Mouse (Mus musculus) forelimb bud, embryonic 11.5 days (tissue): Measurements from ENCODE around the gene Dennd1c.
"Not testable (repeated sequence)": the region's sequence is repeated elsewhere in the genome, so short reads cannot be mapped to it uniquely, and the experiment has no call there.

Experiments used
- DNase-seq: peaks from one replicate; pipeline ENCODE4 v3.0.0-alpha.2; 2012; ENCODE audit warnings: low read depth, low spot score

Gene Dennd1c

DNA sequence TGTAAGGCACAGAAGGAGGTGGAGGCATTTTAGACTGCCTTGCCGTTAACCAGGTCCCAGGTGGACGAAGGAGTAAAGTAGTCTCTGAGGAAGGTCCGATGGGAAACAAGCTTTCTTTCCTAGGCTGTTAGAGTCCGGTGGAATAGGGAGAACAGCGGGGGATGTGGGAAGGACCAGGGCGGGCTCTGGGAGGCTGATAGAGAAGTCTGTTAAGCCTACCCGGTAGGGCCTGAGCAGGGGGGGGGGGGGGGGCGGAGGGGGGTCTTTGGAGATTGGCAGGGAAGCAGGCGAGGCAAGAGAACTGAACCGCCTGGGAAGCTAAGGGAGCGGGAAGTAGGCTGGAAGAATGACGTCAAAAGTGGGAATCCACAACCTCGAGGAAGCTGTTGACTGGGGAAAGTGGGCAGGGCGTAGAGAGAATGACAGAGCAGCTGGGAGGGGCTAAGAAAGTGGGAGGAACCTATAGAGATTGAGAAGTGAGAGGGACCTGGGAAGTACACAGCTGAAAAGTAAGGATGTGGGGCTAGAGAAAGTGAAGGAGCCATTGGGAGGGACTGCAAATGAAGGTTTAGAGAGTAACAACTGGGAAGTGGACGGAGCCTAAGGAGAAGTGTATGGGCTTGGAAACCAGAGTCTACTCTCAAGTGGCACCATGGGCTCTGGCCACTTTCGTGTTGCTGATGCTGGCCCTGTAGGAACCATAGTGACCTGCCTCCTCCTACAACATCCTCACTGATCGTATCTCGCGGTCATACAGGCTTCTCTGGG lies 17.7 kb upstream of the Dennd1c start:
- peak; percentile 21 for DNase-seq

DNA sequence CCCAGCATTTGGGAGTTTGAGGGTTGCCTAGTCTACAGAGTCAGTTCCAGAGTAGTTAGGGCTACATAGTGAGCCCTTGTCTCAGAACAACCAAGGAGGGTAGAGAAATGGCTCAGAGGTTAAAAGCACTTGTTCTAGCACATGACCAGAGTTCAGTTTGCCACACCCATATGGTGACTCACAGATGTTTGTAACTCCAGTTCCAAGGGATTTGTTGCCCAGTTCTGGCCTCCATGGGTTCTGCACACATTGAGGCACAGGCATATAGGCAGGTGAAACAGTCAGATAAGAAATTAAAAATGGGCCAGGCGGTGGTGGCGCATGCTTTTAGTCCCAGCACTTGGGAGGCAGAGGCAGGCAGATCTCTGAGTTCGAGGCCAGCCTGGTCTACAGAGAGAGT lies 15.9 kb upstream of the Dennd1c start:
- no peak for DNase-seq

DNA sequence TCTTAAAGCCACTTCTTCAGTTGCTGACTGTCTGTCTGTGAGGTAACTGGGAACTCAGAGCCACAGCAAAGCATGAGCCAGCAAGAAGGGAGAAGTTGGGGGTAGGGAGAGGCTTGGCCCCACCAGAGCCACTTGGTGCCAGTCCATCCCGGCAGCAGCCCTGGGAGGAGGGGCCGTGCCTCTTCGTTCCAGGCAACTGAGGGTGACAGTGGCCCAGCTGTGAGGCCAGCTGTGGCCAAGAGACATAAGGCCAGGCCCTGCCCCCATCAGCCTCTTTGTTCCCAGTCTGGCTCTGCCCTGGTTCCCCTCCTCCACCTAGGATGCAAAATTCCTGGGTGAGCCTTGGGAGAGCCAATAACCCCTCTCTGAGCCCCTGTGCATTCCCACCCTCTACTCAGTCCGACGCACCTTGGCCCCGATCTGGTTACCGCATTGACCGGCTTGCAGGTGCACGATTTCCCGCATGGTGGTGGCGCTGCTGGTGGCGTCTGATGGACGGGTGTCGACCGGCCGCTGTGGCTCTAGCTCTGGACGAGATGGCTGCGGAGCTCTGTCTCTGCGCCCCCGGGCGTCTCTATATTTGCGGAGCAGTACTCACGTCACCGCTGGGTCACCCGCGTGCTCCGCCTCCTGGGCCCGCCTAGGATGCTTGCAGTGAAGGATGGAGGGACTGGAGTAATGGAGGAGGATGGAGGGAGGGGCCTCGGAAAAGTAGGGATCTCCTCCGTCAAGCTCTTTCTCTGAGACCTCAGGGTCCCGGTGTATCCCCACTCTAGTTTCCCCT lies 8.9 kb upstream of the Dennd1c start, which contains the start of gene Tubb4a:
Gene Tubb4a, minus strand, starts transcription at position 734 of the 784 bp plus-strand sequence.
- peak; percentile 16 for DNase-seq

DNA sequence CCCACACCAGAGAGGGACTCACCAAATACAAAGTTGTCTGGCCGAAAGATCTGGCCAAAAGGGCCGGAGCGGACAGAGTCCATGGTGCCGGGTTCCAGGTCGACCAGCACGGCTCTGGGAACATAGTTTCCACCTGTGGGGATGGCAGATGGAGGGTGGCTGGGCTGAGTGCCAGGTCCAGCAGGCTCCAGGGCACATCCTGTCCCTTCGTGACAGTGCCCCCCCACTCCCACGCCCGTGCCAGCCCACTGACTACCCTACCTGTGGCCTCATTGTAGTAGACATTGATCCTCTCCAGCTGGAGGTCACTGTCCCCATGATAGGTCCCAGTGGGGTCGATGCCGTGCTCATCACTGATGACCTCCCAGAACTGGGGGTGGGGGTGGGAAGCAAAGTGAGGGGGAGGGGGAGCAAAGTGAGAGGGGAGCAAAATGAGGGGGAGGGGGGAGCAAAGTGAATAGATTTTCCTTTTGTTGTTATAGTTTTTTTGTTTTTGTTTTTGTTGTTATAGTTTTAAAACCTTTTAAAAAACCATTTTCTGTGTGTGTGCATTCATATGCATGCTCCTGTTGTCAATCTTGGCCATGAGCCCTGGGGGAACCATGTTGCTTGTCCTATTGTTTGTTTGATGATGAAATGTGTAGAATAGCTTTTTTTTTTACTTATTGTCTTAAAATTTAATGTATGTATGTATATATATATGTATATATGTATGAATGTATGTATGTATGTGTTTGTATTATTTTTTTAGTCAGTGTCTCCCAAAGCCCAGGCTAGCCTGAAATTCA lies 7.8 kb upstream of the Dennd1c start:
- no peak for DNase-seq

DNA sequence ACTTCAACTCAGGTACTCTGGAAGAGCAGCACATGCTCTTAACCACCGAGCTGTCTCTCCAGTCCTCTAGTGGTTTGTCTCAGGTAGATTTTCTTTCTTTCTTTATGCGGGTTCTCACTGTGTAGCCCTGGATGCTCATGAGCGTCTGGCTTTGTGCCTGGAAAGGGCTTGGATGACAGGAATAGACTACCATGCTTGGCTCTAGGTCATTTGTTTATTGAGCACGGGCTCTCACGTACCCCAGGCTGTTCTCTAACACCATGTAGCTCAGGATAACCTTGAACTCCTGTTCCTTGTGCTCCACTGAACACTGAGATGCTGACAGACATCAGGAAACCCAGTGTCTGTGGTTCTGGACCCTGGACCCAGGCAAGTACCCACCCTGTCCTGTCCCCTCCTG lies 4.2 kb upstream of the Dennd1c start:
- DNase-seq, result no peak

DNA sequence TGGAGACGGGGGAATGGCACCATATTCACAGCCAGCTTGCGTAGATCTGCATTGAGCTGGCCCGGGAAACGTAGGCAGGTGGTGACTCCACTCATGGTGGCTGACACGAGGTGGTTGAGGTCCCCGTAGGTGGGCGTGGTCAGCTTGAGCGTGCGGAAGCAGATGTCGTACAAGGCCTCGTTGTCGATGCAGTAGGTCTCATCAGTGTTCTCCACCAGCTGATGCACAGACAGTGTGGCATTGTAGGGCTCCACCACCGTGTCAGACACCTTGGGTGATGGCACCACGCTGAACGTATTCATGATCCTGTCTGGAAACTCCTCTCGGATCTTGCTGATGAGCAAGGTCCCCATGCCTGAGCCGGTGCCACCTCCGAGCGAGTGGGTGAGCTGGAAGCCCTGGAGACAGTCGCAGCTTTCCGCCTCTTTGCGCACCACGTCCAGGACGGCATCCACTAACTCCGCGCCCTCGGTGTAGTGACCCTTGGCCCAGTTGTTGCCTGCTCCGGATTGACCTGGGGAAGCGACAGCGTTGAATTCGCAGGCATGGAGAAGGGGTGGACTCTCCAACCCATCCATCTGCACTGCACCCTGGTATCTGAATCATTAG lies 3.0 kb upstream of the Dennd1c start:
- no peak for DNase-seq

DNA sequence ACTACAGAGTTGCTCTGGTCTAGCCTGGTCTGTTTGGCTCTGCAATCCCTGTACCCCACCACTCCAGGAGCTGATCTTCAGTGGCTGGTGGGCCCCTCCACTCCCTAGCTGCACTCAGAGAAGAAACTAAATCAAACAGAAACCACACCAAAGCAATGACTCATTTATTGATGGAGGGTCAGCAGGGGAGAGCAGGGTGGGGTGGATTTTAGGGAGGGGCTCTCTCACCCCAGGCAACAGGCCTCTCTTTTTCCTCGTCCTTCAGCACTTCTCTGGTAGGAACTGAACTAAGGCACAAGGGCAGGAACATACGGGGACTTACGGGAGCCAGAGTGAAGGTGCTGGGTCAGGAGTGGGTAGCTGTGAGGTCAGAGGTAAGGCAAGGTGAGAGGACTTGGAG lies 1.6 kb upstream of the Dennd1c start:
- no peak for DNase-seq

DNA sequence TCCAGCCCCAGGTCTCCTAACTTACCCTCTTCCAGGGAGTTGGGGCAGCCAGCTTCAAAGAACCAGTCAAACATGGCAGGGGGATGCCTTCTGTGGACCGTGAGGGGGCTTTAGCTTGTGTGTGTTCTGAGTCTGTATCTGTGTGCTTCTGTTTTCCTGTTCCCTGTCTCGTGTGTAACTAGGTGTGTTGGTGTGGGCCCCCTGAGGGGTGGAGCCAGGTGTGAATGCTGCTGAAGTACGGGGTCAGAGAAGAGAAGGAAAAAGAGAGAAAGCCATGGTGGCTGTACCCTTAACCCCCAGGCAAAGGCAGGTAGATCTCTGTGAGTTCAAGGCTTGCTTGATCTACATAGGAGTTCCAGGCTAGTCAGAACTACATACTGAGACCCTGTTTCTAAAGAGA lies 1.4 kb downstream of the Dennd1c start:
- no peak for DNase-seq

DNA sequence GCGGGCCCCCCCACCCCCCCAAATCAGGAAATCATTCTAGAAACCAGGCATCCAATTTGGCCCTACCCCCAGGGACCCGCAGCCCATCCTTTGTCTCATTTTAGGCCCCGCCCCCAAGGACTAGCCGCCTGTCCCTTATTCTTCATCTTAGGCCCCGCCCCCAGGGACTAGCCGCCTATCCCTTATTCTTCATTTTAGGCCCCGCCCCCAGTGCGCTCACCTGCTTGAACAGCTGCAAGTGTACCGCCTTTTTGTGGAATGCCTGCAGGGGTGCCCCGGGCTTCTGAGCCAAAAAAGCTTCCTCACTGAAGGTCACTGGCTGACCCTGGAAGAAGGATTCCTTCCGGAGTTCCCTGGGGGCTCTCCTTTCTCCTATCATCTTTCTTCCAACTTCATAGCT lies 7.6 kb downstream of the Dennd1c start:
- DNase-seq, result peak; percentile 18

DNA sequence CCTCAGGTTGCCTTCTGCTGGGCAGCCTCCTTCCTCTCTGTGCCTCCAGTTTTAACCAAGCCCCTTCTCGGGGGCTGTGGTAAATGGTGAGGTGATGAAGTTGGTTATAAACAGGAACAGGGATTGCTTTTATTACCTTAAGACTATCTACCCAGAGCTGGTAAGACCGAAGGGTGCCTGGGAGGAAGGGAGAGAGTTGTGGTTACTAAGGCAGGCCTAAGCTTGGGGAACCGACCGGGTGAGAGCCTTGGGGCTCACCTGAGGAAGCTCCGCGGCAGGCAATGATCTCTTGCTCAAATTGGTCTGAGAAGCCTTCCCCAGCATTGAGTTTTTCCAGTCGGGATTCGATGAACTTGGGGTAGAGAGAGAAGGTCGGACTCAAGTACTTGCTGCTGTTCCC lies 8.0 kb downstream of the Dennd1c start:
- DNase-seq, result no peak

DNA sequence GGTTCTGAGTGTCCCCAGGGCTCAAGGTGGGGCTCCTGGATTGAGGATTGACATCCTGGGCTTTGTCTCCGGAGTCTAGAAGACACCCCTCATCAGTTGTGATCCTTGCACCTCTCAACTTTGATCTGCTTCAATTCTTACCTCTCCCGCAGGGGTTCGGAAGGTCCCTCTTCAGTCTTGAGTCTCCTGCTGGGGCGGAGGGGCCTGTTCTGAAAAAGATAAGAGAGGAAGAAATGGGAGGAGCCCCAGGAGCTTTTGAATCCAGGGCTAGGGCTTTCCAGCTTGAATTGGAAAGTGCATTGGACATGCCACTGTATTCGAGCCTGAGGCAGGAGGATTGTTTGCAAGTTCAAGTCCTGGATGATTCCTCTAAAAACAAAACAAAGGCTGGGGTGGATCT lies 11.4 kb downstream of the Dennd1c start:
- no peak for DNase-seq

DNA sequence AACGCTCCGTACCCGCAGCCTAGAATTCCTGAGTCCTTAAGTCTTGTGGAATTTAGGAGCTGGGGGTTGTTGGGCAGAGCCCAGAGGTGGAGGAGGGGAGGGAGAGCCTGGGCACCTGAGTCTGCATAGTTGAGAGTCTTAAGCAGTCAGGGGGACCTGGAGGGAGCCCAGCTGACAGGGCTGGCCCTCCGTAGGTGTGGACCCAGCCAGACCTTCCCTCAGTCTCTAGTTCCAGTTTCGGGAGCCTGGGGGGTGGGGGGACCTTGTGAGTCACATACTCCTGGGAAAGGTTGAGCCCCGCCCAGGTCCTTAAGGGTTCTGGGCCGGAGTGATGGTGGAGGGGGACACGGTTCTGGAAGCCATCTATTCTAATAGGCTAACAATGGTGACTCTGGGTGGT lies 15.3 kb downstream of the Dennd1c start:
- no peak for DNase-seq

DNA sequence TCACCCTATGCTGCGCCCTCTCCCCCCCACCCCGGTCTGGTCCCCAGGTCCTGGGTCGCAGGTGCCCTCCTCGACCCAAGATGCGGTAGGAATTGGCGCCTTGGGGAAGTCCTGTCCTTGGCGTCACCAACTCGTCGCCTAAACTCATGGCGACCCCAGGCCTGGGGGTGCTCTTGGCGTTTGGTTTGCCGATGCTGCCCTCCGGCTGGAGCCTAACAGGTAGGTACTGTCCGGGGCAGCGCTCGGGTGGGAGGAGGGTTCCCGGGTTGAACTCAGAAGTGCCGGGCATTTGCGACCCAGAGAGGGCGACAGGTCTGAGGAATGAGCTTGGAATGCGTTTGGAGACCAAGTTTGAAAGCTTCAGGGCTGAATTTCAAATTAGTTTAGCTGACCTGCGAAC lies 15.8 kb downstream of the Dennd1c start:
- no peak for DNase-seq

DNA sequence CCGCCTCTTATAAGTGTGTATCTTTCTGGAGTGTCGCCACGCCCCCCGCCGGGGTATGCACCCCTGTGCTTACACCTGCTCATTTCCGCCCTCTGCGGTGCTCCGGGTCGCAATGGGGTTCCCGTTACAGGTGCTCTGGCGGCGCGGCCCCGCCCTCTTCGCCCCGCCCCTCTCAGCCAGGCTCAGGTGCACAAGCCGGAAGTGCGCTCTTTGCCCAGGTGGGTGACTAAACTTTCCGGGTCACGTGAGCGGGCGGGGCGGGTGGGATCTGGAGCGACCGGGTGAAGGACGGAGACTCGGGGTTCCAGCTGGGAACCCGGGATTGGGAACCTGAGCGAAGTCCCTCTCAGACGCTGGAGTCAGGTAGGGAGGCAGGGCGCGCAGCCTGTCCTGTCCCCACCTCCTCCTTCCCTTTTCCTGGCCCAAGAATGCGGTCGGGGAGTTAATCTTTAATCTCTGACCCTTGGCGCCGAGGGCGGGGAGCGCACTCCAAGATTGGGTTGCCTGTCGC lies 16.2 kb downstream of the Dennd1c start:
- DNase-seq, result no peak

DNA sequence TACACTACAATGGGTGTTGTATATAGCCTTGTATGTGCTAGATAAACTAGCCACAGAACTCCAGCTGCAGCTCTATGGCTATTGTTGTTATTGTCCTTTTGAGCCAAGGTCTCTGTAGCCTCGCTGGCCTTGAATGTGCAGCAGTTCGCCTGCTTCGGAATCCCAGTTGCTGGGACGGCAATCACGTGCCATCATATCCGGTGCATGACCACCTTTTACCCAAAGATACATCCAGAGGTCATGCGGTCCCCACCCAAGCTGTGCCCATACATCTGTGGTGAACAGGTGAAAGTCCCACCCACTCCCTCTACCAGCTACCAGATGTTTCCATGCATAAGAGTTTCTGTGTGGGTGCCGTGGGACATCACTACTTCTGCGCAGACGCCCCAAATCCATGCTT lies 17.2 kb downstream of the Dennd1c start:
- no peak for DNase-seq

DNA sequence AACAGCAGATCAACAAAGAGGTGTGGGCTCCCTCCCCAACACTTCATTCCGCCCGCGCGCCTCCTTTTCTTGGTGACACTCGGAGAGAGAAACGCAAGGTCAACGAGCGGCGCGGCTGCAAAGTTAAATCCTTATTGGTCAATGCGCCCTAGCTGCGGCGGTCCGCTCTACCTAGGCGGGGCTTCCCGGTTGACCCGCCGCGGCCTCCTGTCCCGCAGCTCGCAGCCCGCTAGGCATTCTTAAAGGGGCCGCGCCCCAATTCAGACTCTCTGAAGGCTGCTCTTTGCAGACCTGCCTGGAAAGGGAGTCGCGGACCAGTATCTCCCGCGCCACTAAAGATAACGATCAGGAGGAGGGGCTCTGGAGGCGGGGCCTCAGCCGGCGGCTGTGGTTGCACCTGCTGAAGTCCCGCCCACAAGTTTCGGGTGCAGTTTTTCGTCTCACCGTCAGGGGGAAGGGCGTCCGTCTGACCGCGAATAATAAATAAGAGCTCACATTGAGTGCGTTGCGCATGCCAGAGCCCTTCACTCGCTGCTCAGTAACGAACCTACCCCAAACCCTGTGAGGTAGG lies 18.0 kb downstream of the Dennd1c start:
- DNase-seq, result peak; percentile 92

DNA sequence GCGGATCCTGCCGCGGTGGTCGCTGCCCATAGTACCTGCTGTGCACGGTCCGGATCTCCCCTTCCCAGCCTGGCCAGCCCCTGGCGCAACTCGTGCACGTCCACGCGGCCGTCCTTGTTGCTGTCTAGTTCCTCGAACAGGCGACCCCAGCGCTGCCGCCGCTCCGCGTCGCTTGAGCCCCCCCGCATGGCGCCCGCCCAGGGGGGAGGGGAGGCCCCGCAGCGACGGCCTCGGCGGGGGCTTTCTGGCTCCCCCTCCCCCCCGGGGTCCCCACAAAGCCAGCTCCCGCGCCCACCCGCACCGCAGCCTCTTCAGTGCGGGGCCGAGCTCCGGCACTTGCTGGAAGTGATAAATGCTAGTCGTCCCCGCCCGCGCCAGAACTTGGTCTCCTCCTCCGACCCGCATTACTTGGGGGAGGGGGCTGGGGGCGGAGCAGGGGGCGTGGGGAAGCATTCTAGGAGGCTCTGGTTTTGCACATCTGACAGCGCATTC lies 18.8 kb downstream of the Dennd1c start, which contains the start of gene Slc25a23:
Gene Slc25a23, minus strand, starts transcription at position 378 of the 492 bp plus-strand sequence.
- DNase-seq, result peak; percentile 50

DNA sequence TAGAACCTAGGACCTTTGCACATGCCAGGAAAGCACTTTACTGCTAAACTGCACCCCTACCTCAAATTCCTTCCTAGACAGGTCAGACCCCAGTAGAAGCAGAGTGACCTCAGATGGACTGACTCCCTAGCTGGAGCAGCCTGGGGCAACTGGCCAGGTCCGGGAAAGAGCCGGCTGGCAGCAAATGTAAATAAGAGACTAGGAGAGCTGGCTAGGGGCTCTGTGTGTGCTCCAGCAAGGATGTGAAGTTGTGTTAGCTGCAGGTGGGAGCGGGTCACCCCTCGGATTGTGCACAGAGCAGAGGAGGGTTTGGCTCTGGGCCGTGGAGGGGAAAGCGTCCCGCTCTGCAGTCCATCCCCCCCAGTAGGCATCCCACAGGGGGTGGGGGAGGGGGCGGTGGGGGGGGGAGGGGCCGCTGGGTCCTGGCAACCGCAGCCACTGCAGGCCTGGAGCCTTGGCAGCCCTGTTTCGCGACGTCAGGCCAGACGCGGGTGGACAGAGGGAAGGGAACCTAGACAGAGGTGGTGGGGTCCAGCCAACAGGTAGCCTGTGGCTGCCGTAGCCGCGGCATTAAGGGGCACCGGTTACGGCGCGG lies 19.3 kb downstream of the Dennd1c start, which contains the start of gene Crb3:
Gene Crb3, plus strand, starts transcription at position 215 of the 595 bp plus-strand sequence.
- no peak for DNase-seq

DNA sequence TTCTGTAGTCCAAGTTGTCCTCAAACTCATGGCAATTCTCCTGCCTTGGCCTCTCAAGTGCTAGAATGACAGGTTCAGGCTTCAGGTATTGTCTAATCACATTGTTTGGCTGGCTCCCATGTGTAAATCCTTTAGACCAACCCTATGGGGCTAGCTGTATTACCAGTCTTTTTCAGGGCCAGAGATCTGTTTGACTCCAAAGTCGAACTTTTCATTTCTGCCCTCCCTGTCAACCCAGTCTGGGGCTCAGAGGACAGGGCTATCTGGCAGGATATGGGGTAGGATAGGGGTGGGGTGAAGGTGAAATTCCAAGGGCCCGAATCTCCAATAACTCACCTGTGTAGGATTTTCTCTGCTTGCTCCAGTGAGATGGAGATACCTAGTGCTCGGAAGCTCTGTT lies 22.1 kb downstream of the Dennd1c start:
- DNase-seq, result no peak

DNA sequence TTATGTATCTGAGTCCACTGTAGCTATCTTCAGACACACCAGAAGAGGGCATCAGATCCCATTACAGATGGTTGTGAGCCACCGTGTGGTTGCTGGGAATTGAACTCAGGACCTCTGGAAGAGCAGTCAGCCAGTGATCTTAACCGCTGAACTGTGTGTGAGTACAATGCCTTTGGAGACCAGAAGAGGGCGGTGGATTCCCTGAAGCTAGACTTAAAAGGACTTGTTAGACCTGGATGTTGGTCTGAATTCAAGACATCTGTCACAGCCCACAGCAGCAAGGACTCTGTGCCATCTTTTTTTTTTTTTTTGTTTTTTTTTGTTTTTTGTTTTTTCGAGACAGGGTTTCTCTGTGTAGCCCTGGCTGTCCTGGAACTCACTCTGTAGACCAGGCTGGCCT lies 26.6 kb downstream of the Dennd1c start:
- not testable (repeated sequence) for DNase-seq
